Mouse (Mus musculus) liver, embryonic 11.5 days (tissue): ENCODE data around the gene Rpusd2. TPM values are rescaled to one million over a fixed set of nuclear protein-coding genes. Genes with fewer than 3 reads are reported as not detected.
A peak's percentile ranks its signal among the peaks of the same experiment; 100 is the strongest.

Source experiments
- ATAC-seq: fragments of 200-750 bp; cut with Nextera tagmentation; replicated peaks from 2 replicates; pipeline ENCODE4 v1.8.0; 2017; ENCODE audit warnings: moderate number of reproducible peaks, mild to moderate bottlenecking, moderate TSS enrichment, moderate library complexity; ENCODE audit not compliant: low FRiP score
- DNase-seq: peaks from one replicate; pipeline ENCODE4 v3.0.0-alpha.2; 2017; ENCODE audit warnings: low spot score
- H3K27ac ChIP-seq: fragments of 300-500 bp; sonication (generic); 2 replicates; pipeline ENCODE4 v1.5.1; 2014; ENCODE audit warnings: mild to moderate bottlenecking, low read depth, low read length, control low read depth
- H3K27me3 ChIP-seq: fragments of 300-500 bp; sonication (generic); replicated peaks from 2 replicates; pipeline ENCODE4 v1.6.1; 2014; ENCODE audit warnings: low read length, mixed read lengths; ENCODE audit not compliant: control insufficient read depth, insufficient read depth
- H3K36me3 ChIP-seq: fragments of 300-500 bp; sonication (generic); 2 replicates; pipeline ENCODE4 v1.6.1; 2014; ENCODE audit warnings: mild to moderate bottlenecking, low read length, moderate library complexity, mixed read lengths; ENCODE audit not compliant: control insufficient read depth, insufficient read depth
- H3K4me1 ChIP-seq: fragments of 300-500 bp; sonication (generic); replicated peaks from 2 replicates; pipeline ENCODE4 v1.6.1; 2014; ENCODE audit warnings: low read length, mixed read lengths; ENCODE audit not compliant: control insufficient read depth, insufficient read depth
- H3K4me2 ChIP-seq: fragments of 300-500 bp; sonication (generic); 2 replicates; pipeline ENCODE4 v1.6.1; 2014; ENCODE audit warnings: mild to moderate bottlenecking, control low read depth, moderate library complexity
- H3K4me3 ChIP-seq: fragments of 300-500 bp; sonication (generic); 2 replicates; pipeline ENCODE4 v1.5.1; 2014; ENCODE audit warnings: low read depth, low read length, control low read depth
- H3K9ac ChIP-seq: fragments of 300-500 bp; sonication (generic); 2 replicates; pipeline ENCODE4 v1.6.1; 2014; ENCODE audit warnings: low read depth, low read length, control low read depth
- H3K9me3 ChIP-seq: fragments of 300-500 bp; sonication (generic); 2 replicates; pipeline ENCODE4 v1.6.1; 2016; ENCODE audit warnings: low read length, inconsistent platforms, mixed read lengths; ENCODE audit not compliant: control insufficient read depth
- whole genome bisulfite sequencing: fragments of 180-500 bp; shearing (Covaris S2); extraction: QIAGEN DNeasy Blood & Tissue Kit; methylation state at CpG from one replicate; pipeline ENCODE4 v1.1.7; 2014; 5-methylcytosine and 5-hydroxymethylcytosine counted together
- polyA plus RNA-seq: library from polyadenylated mRNA; unstranded; fragments of >200 nt; fragmentation: Nextera tagmentation; extraction: Ambion mirVana; gene quantifications from 2 replicates; pipeline ENCODE4 v1.2.1, GENCODE M21; 2014

Gene Rpusd2
- 7.4 and 7.7 TPM in 2 replicates for polyA plus RNA-seq

DNA sequence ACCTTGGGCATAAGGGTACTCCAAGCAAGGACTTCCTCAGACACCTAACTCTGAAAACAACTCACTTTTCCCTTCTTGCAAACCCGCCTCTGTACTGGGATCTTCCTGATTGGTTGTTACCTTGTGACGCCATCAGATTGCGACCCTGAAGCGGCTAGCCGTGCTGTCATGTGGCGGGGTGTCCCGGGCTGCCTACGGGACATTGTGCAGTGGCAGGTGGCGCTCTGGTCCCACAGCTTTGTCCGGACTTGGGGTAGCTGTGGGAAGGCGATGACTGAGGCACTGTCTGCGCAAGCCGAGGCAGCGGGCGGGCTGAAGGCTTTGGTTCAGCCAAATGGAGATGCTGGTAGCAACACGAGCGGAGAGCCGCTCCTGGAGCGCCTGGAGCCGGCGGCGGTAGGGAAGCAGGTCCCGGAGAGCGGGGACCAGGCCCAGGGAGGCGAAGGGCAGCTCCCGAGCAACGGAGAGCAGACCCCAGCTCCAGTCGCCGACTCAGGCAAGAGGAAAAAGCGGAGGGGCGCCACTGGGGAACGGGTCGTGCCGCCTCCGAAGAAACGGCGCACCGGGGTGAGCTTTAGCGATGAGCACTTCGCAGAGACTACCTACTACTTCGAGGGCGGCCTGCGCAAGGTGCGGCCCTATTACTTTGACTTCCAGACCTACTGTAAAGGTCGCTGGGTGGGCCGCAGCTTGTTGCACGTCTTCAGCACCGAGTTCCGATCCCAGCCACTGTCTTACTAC, at the start of gene Rpusd2:
Gene Rpusd2 (plus strand): TSS at position 135 of the 741 bp plus-strand sequence.
- peak; percentile 92 for ATAC-seq
- peak; percentile 94 for DNase-seq
- peak within 1 kb of the TSS; percentile 85 for H3K4me2 ChIP-seq
- H3K9me3 ChIP-seq, result no peaks in the 10 kb centered on the region
- peaks cover 10% of the 10 kb centered on the region; the same call in 1 of the 2 replicates for H3K36me3 ChIP-seq
- no peaks in the 10 kb centered on the region for H3K27me3 ChIP-seq
- under 1% methylated on average over 49 of the region's 49 CpGs for WGBS
- peak within 1 kb of the TSS; percentile 95 for H3K9ac ChIP-seq
- peak within 1 kb of the TSS; percentile 84 for H3K27ac ChIP-seq
- peaks cover 4% of the 10 kb centered on the region for H3K4me1 ChIP-seq
- H3K4me3 ChIP-seq, result peak within 1 kb of the TSS; percentile 99

DNA sequence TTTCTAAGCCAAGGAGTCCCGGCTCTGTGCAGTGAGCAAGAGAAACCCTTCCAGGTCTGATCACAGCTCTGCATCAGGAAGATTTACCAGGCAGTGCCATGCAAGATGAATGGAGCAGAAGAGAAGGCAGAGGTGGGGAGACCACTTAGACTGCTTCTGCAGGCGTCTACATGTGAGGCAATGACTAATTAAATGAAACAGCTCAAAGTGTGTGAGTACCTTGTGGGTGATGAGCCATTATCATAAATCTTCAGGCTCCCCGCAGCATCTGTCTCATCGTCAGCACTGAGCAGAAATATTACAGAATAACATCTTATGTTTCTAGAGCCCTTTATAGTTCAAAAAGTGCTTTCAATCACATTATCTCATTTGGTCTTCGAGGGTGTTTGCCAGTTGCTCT, 39.1 kb upstream of the Rpusd2 start:
- H3K4me2 ChIP-seq, result no peak overlapping the region
- WGBS, result 58% methylated on average over 5 of the region's 5 CpGs
- H3K27ac ChIP-seq, result no peak overlapping the region
- no peaks in the 10 kb centered on the region for H3K36me3 ChIP-seq
- H3K9ac ChIP-seq, result no peak overlapping the region
- ATAC-seq (no peak), DNase-seq (no peak)
- peaks cover 1% of the 10 kb centered on the region; the same call in 1 of the 2 replicates for H3K9me3 ChIP-seq
- no peaks in the 10 kb centered on the region for H3K4me1 ChIP-seq
- peaks cover 19% of the 10 kb centered on the region for H3K27me3 ChIP-seq
- H3K4me3 ChIP-seq, result no peak overlapping the region

DNA sequence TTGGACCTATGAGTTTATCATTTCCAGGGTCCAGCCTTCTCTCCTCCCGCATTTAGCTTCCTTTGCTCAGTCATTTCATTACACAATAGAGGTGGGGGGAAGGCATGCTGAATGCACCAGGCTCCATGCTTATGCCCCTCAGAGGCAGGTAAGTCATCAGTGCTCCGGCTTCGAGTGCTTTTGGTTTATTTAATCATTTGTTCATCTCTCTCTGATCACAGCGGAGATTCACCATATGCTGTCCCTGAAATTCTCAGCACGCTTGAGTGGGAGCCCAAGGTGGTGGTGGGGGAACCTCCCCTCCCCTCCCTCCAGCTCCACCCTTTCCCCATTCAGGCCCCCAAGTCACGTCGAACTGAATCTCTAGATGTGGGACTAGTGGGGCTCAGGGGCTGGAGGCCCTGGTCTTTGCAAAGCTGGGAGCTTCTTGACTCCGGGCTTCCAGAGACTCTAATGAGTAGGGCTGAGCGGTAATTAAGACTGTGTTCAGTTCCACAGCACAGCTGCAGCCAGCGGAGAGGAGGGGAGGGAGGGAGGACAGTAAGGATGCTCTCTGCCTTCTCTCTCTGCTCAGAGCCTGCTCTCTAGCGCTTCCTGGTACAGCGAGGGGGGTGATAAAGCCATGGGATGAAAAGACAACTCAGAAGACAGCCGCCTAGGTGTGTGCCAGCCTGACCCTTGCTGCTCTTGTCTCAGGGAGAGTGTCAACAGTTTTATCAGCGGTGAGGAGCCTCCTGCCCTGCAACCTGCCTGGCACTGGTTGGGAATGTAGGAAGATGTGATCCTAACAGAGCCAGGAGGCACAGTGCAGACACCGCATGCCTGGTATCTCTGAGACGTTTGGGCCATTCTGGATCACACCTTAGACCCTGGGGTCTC, 38.4 kb upstream of the Rpusd2 start:
- Histone ChIP-seq H3K9me3 (no peaks in the 10 kb centered on the region), H3K4me1 (no peaks in the 10 kb centered on the region), H3K27me3 (peaks cover 19% of the 10 kb centered on the region), H3K36me3 (no peaks in the 10 kb centered on the region), H3K4me2 (no peak overlapping the region), H3K4me3 (no peak overlapping the region), H3K27ac (no peak overlapping the region), H3K9ac (no peak overlapping the region)
- 44% methylated on average over 16 of the region's 16 CpGs for WGBS
- DNase-seq (no peak), ATAC-seq (no peak)

DNA sequence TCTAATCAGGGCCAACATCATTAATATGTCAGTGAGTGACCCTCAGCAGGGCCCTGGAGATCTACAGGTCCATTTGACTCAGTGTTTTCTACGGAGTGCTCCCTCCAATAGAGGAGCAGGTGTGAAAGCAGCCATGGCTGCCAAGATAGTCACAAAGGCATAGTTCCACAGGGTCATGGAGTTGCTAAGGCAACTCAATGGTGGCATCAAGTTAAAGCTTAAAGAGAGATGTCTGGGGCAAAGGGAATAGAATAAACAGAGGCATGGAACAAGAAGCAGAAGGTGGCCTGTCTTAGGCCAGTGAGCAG, 37.8 kb upstream of the Rpusd2 start:
- no peak for DNase-seq
- Histone ChIP-seq H3K9ac (no peak overlapping the region), H3K36me3 (no peaks in the 10 kb centered on the region), H3K27me3 (peaks cover 19% of the 10 kb centered on the region), H3K4me1 (no peaks in the 10 kb centered on the region), H3K27ac (no peak overlapping the region), H3K9me3 (no peaks in the 10 kb centered on the region), H3K4me3 (no peak overlapping the region), H3K4me2 (no peak overlapping the region)
- 67% methylated on average over 1 of the region's 1 CpGs for WGBS
- ATAC-seq, result no peak

DNA sequence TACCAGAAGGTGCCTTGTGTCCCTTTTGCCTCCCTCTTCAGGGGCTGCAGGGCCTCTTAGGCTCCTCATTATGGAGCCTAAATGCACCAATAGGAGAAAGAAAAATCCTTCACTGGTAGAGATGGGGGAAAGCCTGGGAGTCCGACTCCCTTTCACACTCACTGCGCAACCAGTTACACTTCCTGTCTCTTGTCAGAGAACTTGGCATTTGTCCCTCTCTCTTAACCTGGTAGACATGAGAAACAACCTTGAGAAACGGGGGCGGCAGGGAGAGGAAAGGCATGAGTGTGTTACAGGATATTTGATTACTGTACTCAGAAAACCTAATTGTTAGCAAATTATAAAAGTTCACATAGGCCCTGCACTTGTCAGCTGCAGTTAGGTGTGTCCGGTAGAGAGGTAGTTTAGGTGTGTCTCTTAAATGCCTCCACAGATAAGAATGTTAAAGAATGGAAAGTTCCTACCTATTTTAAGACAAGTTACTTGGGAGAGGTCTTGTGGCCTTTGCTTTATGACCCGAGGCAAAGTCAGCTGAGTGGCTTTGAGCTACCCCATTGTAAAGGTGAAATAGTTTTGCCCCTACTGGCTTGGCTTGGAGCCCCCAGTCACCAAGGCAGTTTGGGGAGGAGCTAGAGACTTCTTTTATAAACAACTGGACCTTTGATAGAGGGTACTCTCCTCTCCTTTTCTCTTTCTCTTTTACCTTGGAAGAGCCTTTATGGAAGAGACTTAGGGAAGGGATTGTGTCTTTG, 36.3 kb upstream of the Rpusd2 start:
- no peak overlapping the region for H3K9ac ChIP-seq
- WGBS, result 72% methylated on average over 6 of the region's 6 CpGs
- H3K36me3 ChIP-seq, result no peaks in the 10 kb centered on the region
- ATAC-seq, result no peak
- H3K27ac ChIP-seq, result no peak overlapping the region
- H3K4me2 ChIP-seq, result no peak overlapping the region
- no peak for DNase-seq
- H3K4me3 ChIP-seq, result no peak overlapping the region
- no peaks in the 10 kb centered on the region for H3K4me1 ChIP-seq
- H3K9me3 ChIP-seq, result no peaks in the 10 kb centered on the region
- H3K27me3 ChIP-seq, result peaks cover 19% of the 10 kb centered on the region

DNA sequence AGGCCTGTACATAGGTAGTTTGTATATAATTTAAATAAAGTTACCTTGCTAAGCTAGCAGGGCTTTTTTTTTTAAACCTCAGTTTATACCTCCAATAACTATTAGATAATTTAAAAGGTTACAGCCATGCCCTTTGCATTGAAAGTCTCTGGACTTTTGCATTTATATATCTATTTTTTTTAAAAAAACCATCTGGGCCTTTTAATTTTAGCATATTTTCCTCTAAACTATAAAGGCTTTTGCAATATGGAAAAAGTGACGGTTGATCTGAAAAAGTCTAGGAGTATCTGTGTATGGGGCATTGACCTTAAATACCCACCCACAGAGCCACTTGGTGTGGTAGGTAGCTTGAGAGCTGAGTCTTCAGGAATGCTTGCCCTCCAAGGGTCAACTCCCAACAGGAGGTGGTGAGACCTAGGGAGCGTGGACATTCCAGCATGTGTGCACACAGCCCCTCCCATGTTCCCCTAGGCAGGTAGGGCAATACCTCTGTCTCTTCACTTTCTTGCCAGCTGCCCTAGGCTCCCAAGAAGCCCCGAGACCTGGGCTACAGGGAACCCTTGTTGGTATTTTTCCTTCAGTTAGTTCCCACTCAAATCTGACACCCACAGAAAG, 35.5 kb upstream of the Rpusd2 start:
- ATAC-seq (no peak), DNase-seq (no peak)
- no peaks in the 10 kb centered on the region for H3K9me3 ChIP-seq
- no peak overlapping the region for H3K4me3 ChIP-seq
- peaks cover 19% of the 10 kb centered on the region for H3K27me3 ChIP-seq
- no peaks in the 10 kb centered on the region for H3K4me1 ChIP-seq
- no peak overlapping the region for H3K4me2 ChIP-seq
- WGBS, result 73% methylated on average over 3 of the region's 3 CpGs
- H3K27ac ChIP-seq, result no peak overlapping the region
- H3K36me3 ChIP-seq, result no peaks in the 10 kb centered on the region
- no peak overlapping the region for H3K9ac ChIP-seq

DNA sequence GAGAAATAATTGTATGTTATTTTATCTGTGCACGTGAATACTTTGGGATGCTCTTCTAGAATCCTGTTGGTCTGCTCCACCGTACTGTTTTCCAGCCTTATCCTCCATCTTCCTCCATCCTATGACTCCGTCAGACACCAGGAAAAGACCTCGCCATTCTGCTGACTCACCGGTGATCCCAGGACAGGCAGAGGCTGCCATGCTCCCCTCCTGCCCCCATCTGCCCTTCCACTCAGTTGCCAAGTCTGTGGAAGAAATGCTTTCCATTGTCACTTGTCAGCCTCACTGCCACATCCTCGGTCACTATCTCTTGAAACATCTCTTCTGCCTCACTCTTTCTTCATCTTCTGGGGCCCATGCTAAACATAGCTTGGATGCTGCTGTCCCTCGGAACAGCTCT, 27.7 kb upstream of the Rpusd2 start:
- 73% methylated on average over 7 of the region's 7 CpGs for WGBS
- ATAC-seq, result no peak
- DNase-seq, result no peak

DNA sequence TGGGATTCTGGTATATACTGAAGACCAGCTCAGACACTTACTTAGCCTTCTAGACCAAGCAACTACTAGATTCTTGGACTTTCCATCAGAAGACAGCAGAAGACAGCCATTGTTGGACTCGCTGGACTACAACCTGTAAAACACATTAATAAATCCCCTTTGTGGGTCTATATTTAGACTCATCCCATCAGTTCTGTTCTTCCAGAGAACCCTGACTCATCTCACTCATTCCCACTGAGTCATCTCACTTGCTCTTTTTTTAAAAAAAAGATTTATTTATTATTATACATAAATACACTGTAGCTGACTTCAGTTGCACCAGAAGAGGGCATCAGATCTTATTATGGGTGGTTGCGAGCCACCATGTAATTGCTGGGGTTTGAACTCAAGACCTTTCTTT, 25.2 kb upstream of the Rpusd2 start:
- Histone ChIP-seq H3K27me3 (no peaks in the 10 kb centered on the region), H3K4me1 (no peaks in the 10 kb centered on the region), H3K9ac (no peak overlapping the region), H3K36me3 (no peaks in the 10 kb centered on the region), H3K4me3 (no peak overlapping the region), H3K9me3 (no peaks in the 10 kb centered on the region), H3K27ac (no peak overlapping the region), H3K4me2 (no peak overlapping the region)
- ATAC-seq (no peak), DNase-seq (no peak)
- WGBS, result 88% methylated on average over 2 of the region's 2 CpGs

More for the DNA sequence above, 27.7 kb upstream of the Rpusd2 start:
- Histone ChIP-seq H3K27me3 (no peaks in the 10 kb centered on the region), H3K9ac (no peak overlapping the region), H3K4me3 (no peak overlapping the region), H3K4me1 (no peaks in the 10 kb centered on the region), H3K4me2 (no peak overlapping the region), H3K27ac (no peak overlapping the region), H3K9me3 (no peaks in the 10 kb centered on the region), H3K36me3 (no peaks in the 10 kb centered on the region)
